Mouse (Mus musculus) kidney, adult 9 months (tissue): Measurements from ENCODE around the gene Miga1.

Experiments
- DNase-seq: peaks from one replicate; pipeline ENCODE4 v3.0.0; 2022

The Miga1 gene

DNA sequence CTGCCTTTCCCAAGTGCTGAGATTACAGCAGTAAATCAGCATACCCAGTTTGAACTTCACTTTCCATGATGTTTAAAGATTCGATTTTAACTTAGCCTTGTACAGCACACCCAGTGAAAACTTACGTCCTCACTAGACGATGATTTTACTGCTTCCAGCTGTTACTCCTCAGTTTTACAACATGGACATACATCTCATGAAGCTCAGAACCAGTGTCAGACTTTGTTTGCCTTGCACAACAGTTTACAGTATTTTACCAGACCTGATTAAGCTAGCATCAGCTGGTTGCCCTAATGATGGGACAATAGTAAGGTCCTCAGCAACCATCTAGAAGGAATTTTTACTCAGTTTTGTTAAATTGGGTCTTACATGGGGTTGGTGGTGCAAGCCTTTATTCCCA, 99.1 kb downstream of the Miga1 start:
- no peak for DNase-seq

DNA sequence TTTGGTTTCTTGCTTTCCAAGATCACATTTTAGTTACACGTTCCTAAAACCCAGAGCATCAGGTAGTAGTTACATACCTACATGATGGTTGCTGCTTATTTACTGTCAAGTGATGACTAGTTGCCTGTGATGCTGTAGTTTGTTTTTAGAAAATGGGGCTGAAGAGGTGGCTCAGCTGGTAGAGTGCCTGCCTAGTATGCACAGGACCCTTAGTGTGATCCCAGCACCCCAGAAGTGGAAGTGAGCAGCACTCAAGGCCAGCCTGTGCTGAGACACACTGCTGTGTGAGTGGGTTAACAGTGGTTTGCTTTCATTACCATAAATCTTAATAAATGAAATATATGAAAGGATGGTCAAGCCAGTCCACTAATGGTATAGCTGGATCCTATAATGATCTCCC, 100.6 kb downstream of the Miga1 start:
- DNase-seq = no peak

DNA sequence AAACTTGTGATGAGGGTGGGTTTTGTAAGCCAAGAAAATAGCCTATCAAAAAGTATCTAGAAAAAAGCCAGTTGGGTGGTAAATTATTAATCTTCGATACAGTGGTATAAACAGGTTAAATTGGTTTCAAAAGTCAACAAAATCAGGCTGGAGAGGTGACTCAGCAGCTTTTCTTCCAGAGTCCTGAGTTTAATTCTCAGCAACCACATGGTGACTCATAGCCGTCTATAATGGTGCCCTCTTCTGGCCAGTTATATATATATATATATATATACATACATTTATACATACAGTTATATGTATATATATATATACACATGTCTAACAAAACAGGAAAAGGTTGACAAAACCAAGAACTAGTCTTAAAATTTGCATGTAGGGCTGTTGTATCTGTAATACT, 101.4 kb downstream of the Miga1 start:
- DNase-seq = peak; percentile 86

DNA sequence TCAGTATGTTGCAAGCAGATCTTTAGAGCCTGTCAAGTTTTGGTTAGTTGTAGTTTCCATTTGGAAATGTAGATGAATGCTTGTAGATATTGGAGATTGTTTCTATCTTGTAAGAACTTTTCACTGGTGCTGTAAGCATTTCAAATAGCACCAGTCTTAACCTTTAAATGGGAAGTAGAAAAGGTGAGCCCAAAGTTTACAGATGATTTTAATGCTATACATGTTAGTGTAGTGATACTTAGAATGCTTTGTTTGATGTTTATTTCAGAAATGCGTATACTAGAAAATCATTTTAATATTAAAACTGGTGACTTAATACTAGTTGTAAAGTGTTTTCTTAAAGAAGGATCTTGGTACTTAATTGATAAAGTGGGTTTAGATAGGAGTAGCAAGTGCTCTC, 104.4 kb downstream of the Miga1 start:
- DNase-seq = no peak

DNA sequence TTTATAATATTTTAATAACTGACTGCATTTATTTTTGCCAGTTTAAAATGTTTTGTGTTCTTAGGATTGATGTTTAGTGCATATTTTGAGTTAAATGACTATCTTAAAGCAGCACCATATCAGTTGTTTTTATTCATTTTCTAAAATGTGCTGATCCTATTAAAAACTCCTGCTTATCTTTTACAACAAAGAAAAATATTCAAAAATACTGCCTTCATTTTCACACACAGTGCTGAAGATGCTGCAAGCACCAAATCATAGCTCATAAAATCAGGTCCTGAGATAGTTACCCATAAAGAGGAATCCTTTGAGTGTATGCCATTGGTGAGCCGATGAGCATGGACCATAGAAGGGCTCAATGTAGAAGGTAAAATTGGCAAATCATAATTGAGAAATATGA, 105.0 kb downstream of the Miga1 start:
- no peak for DNase-seq

DNA sequence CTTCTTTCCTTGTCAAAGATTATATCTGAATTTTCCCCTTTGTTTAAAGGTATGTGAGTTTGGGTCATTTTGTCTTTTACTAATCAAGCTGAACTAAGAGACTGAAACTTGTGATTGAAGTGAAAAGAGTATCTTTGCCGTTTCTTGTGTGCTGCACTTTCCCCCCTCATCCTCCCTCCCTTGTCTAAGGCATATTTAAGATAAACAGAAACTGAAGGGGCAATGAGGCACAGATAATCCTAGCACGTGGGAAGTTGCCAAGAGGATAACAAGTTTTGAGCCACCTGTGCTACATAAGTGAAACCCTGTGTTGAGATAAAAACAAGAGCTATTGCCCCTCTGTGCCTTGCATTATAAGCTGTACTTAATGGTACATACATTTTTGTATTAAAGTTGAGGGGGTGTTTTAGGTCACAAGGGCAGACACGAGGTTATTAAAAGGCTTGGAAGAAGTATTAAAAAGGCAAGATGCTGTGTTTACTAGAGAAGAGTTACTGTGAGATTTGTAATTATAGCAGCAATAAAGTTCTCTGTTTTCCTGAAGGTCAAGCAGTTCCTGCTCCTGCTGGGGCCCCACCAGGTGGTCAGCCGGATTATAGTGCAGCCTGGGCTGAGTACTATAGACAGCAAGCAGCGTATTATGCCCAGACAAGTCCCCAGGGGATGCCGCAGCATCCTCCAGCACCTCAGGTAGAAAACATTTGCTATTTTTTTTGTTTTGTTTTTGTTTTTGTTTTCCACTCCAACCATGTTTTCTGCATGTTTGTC, 108.7 kb downstream of the Miga1 start:
- DNase-seq = no peak

DNA sequence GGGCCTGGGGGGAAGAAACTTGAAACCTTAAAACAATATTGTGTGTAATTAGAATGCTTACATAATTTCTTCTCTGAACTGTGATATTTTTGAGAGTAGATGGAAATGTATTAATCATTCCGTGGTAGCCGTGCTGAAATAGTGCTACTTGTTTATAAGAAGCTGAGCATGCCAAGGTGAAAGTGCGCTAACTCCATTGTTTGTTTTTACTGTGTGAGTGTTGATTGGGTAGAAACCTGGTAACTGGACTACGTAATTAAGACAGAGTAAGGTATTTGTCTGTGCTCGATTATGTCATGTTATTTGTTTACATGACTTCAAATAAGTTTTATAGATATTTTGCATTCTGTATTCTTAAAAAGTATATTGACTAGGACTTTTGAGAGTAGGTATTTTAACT, 110.9 kb downstream of the Miga1 start:
- peak; percentile 61 for DNase-seq

DNA sequence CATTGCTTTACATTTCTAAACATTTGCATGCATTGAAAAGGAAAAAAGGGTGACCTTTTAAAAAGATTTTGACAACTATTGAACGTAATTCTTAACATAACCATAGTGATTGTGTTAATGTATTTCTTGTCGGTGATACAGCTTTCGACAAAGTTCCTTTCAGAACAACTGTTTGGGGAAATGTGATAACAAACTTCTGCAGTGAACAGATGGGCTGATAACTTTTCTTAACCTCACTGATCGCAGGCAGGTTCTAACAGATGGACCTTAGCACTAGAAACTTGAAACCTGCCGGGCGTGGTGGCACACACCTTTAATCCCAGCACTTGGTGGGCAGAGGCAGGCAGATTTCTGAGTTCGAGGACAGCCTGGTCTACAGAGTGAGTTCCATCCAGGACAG, 111.4 kb downstream of the Miga1 start:
- peak; percentile 32 for DNase-seq

DNA sequence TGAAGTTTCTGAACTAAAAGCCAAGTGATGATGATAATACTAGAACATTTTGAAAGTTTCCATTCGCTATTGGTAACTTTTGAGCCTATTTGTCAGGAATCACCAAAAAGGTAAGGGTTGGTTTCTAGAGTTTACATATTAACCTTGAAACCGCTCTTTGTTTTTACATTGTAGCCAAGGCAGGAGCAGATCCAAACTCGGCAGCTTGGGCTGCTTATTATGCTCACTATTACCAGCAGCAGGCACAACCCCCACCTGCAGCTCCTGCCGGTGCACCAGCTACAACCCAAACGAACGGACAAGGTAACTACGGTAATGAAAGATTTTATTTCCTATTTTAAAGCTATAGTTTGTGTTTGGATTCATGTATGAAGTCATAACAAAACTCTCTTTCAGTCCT, 114.3 kb downstream of the Miga1 start:
- peak; percentile 56 for DNase-seq

DNA sequence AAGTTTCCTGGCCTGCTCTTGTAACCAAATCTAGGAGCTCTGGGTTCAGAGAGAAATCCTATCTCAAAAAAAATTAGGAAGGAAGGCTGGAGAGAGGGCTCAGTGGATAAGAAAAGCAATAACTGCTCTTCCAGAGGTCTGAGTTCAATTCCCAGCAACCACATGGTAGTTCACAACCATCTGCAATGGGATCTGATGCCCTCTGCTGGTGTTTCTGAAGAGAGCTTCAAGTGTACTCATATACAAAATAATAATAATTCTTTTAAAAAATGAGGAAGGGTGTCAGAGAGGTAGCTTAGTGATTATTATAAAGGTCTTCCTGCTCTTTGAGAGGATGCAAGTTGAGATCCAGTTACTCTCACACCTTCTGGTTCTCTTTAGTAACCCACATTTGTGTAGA, 115.3 kb downstream of the Miga1 start:
- DNase-seq = no peak
